Mouse (Mus musculus) MEL (cell line): ENCODE results near the gene Mrm2. TPM values are rescaled to one million over a fixed set of nuclear protein-coding genes. Genes with fewer than 3 reads are reported as not detected.

Experiments used
- DNase-seq: peaks from one replicate; pipeline ENCODE4 v3.0.0; 2011; ENCODE audit warnings: low read depth, low spot score
- H3K27ac ChIP-seq: 2 replicates; pipeline ENCODE4 v1.5.1; 2012; ENCODE audit warnings: low read depth, mild to moderate bottlenecking, control low read depth, low read length, moderate library complexity; ENCODE audit not compliant: control insufficient read depth
- H3K27me3 ChIP-seq, 2 experiments: fragments of 150-350 bp in 1 of 2; sonication (generic) in 1 of 2; 2 replicates each; pipeline ENCODE4 v1.6.1; 2012; ENCODE audit warnings: low read length in 2 of 2, mild to moderate bottlenecking in 2 of 2, improper control_type of control experiment in 1 of 2, moderate library complexity in 1 of 2; ENCODE audit not compliant: insufficient read depth in 2 of 2, control insufficient read depth in 1 of 2
- H3K36me3 ChIP-seq, 2 experiments: 2 replicates each; pipeline ENCODE4 v1.6.1; 2012 to 2014; ENCODE audit warnings: low read length in 2 of 2, improper control_type of control experiment in 1 of 2, inconsistent platforms in 1 of 2, mild to moderate bottlenecking in 1 of 2; ENCODE audit not compliant: insufficient read depth in 2 of 2, control insufficient read depth in 1 of 2
- H3K4me1 ChIP-seq, 2 experiments: fragments of 150-350 bp in 1 of 2; sonication (generic) in 1 of 2; 2 replicates each; pipeline ENCODE4 v1.6.1; 2012; ENCODE audit warnings: low read length in 2 of 2, improper control_type of control experiment in 1 of 2, mild to moderate bottlenecking in 1 of 2; ENCODE audit not compliant: insufficient read depth in 2 of 2, control insufficient read depth in 1 of 2
- H3K4me3 ChIP-seq, 2 experiments: fragments of 150-350 bp in 1 of 2; sonication (generic) in 1 of 2; 2 replicates each; pipeline ENCODE4 v1.5.1; 2012; ENCODE audit warnings: low read depth in 2 of 2, low read length in 2 of 2, mild to moderate bottlenecking in 2 of 2, moderate library complexity in 2 of 2, control low read depth in 1 of 2, improper control_type of control experiment in 1 of 2; ENCODE audit not compliant: control insufficient read depth in 1 of 2, insufficient read depth in 1 of 2
- H3K79me2 ChIP-seq: 2 replicates; pipeline ENCODE4 v1.6.1; 2012; ENCODE audit warnings: mild to moderate bottlenecking, low read length, moderate library complexity; ENCODE audit not compliant: control insufficient read depth, poor library complexity, insufficient read depth
- H3K9ac ChIP-seq: 2 replicates; pipeline ENCODE4 v1.6.1; 2012; ENCODE audit warnings: low read depth, mild to moderate bottlenecking, control low read depth, low read length, moderate library complexity; ENCODE audit not compliant: control insufficient read depth, poor library complexity, severe bottlenecking
- H3K9me3 ChIP-seq: fragments of 150-350 bp; sonication (generic); replicated peaks from 2 replicates; pipeline ENCODE4 v1.6.1; 2012; ENCODE audit warnings: mild to moderate bottlenecking, low read length, improper control_type of control experiment, moderate library complexity; ENCODE audit not compliant: insufficient read depth
- BHLHE40 ChIP-seq: IDR thresholded peaks from 2 replicates; pipeline ENCODE4 v1.6.1; 2012; ENCODE audit warnings: low read depth, mild to moderate bottlenecking, inconsistent platforms, low read length, improper control_type of control experiment, borderline replicate concordance
- CHD1 ChIP-seq: IDR thresholded peaks from 2 replicates; pipeline ENCODE4 v1.6.1; 2012; ENCODE audit warnings: low read depth, mild to moderate bottlenecking, inconsistent platforms, low read length, improper control_type of control experiment
- CHD2 ChIP-seq: IDR thresholded peaks from 2 replicates; pipeline ENCODE4 v1.6.1; 2011; ENCODE audit warnings: low read length, improper control_type of control experiment
- CTCF ChIP-seq, 3 experiments: IDR thresholded peaks in 2 of 3; conservative IDR thresholded peaks in 1 of 3; 2 replicates each; pipeline ENCODE4 v1.5.1; 2011 to 2012; ENCODE audit warnings: low read length in 3 of 3, low read depth in 2 of 3, mild to moderate bottlenecking in 2 of 3, improper control_type of control experiment in 1 of 3, inconsistent platforms in 1 of 3, mixed read lengths in 1 of 3, moderate library complexity in 1 of 3; ENCODE audit not compliant: control insufficient read depth in 1 of 3, insufficient read depth in 1 of 3, poor library complexity in 1 of 3, severe bottlenecking in 1 of 3
- E2F4 ChIP-seq: IDR thresholded peaks from 2 replicates; pipeline ENCODE4 v1.6.1; 2011; ENCODE audit warnings: low read depth, low read length, improper control_type of control experiment, borderline replicate concordance
- ELF1 ChIP-seq: IDR thresholded peaks from 2 replicates; pipeline ENCODE4 v1.6.1; 2014; ENCODE audit warnings: low read depth, mild to moderate bottlenecking, inconsistent platforms, low read length, improper control_type of control experiment, moderate library complexity
- EP300 ChIP-seq, 2 experiments: IDR thresholded peaks; 2 replicates each; pipeline ENCODE4 v1.6.1; 2011; ENCODE audit warnings: improper control_type of control experiment in 2 of 2, low read length in 2 of 2, low read depth in 1 of 2, mild to moderate bottlenecking in 1 of 2
- GABPA ChIP-seq: IDR thresholded peaks from 2 replicates; pipeline ENCODE4 v1.6.1; 2012; ENCODE audit warnings: low read depth, mild to moderate bottlenecking, inconsistent platforms, low read length, improper control_type of control experiment, moderate library complexity
- GATA1 ChIP-seq: IDR thresholded peaks from 2 replicates; pipeline ENCODE4 v1.6.1; 2011; ENCODE audit warnings: low read depth, low read length, improper control_type of control experiment
- HCFC1 ChIP-seq: IDR thresholded peaks from 2 replicates; pipeline ENCODE4 v1.6.1; 2012; ENCODE audit warnings: low read depth, mild to moderate bottlenecking, inconsistent platforms, low read length, improper control_type of control experiment, moderate library complexity
- JUND ChIP-seq: IDR thresholded peaks from 2 replicates; pipeline ENCODE4 v1.6.1; 2011; ENCODE audit warnings: low read depth, mild to moderate bottlenecking, improper control_type of control experiment, low read length
- KAT2A ChIP-seq: conservative IDR thresholded peaks from 2 replicates; pipeline ENCODE4 v1.6.1; 2012; ENCODE audit warnings: low read depth, low read length, improper control_type of control experiment, inconsistent platforms
- MAX ChIP-seq: IDR thresholded peaks from 2 replicates; pipeline ENCODE4 v1.6.1; 2011; ENCODE audit warnings: low read length, improper control_type of control experiment
- MAZ ChIP-seq: IDR thresholded peaks from 2 replicates; pipeline ENCODE4 v1.6.1; 2012; ENCODE audit warnings: low read depth, mild to moderate bottlenecking, inconsistent platforms, low read length, improper control_type of control experiment
- MEF2A ChIP-seq: IDR thresholded peaks from 2 replicates; pipeline ENCODE4 v1.6.1; 2014; ENCODE audit warnings: low read depth, mild to moderate bottlenecking, inconsistent platforms, low read length, improper control_type of control experiment; ENCODE audit not compliant: poor library complexity, insufficient replicate concordance, severe bottlenecking; ENCODE audit errors: extremely low read depth
- MXI1 ChIP-seq: IDR thresholded peaks from 2 replicates; pipeline ENCODE4 v1.6.1; 2011; ENCODE audit warnings: mild to moderate bottlenecking, low read depth, low read length, improper control_type of control experiment
- MYB ChIP-seq: IDR thresholded peaks from 2 replicates; pipeline ENCODE4 v1.6.1; 2011; ENCODE audit warnings: mild to moderate bottlenecking, low read depth, low read length, improper control_type of control experiment
- MYC ChIP-seq: IDR thresholded peaks from 2 replicates; pipeline ENCODE4 v1.6.1; 2011; ENCODE audit warnings: low read depth, mild to moderate bottlenecking, low read length, improper control_type of control experiment, moderate library complexity
- NELFE ChIP-seq: IDR thresholded peaks from 2 replicates; pipeline ENCODE4 v1.6.1; 2011; ENCODE audit warnings: low read depth, low read length, improper control_type of control experiment
- NRF1 ChIP-seq: IDR thresholded peaks from 2 replicates; pipeline ENCODE4 v1.6.1; 2014; ENCODE audit warnings: low read depth, mild to moderate bottlenecking, inconsistent platforms, low read length, improper control_type of control experiment, moderate library complexity; ENCODE audit not compliant: poor library complexity, insufficient read depth, severe bottlenecking
- POLR2A ChIP-seq, 2 experiments: IDR thresholded peaks; 2 replicates each; pipeline ENCODE4 v1.6.1; 2011 to 2012; ENCODE audit warnings: low read length in 2 of 2, mild to moderate bottlenecking in 2 of 2, control low read depth in 1 of 2, improper control_type of control experiment in 1 of 2, low read depth in 1 of 2, moderate library complexity in 1 of 2; ENCODE audit not compliant: control insufficient read depth in 1 of 2, insufficient read depth in 1 of 2, poor library complexity in 1 of 2
- POLR2AphosphoS2 ChIP-seq: IDR thresholded peaks from 2 replicates; pipeline ENCODE4 v1.6.1; 2011; ENCODE audit warnings: low read length, improper control_type of control experiment
- POLR2AphosphoS5 ChIP-seq: IDR thresholded peaks from 2 replicates; pipeline ENCODE4 v1.6.1; 2012; ENCODE audit warnings: low read depth, borderline replicate concordance, mild to moderate bottlenecking, inconsistent platforms, low read length, moderate library complexity, mixed read lengths
- RAD21 ChIP-seq: IDR thresholded peaks from 2 replicates; pipeline ENCODE4 v1.6.1; 2011; ENCODE audit warnings: mild to moderate bottlenecking, low read depth, low read length, improper control_type of control experiment
- SIN3A ChIP-seq: IDR thresholded peaks from 2 replicates; pipeline ENCODE4 v1.6.1; 2012; ENCODE audit warnings: low read length, improper control_type of control experiment, inconsistent platforms
- SMC3 ChIP-seq: IDR thresholded peaks from 2 replicates; pipeline ENCODE4 v1.6.1; 2011; ENCODE audit warnings: low read depth, low read length, improper control_type of control experiment
- TAL1 ChIP-seq: IDR thresholded peaks from 2 replicates; pipeline ENCODE4 v1.6.1; 2012; ENCODE audit warnings: mild to moderate bottlenecking, inconsistent platforms, low read length, moderate library complexity, mixed read lengths
- TBP ChIP-seq: IDR thresholded peaks from 2 replicates; pipeline ENCODE4 v1.8.0; 2011; ENCODE audit warnings: low read depth, low read length, improper control_type of control experiment
- TCF12 ChIP-seq: IDR thresholded peaks from 2 replicates; pipeline ENCODE4 v1.6.1; 2014; ENCODE audit warnings: low read depth, mild to moderate bottlenecking, inconsistent platforms, low read length, improper control_type of control experiment, moderate library complexity
- UBTF ChIP-seq: IDR thresholded peaks from 2 replicates; pipeline ENCODE4 v1.6.1; 2012; ENCODE audit warnings: low read depth, mild to moderate bottlenecking, inconsistent platforms, low read length, improper control_type of control experiment, moderate library complexity, borderline replicate concordance; ENCODE audit not compliant: insufficient read depth
- ZC3H11A ChIP-seq: IDR thresholded peaks from 2 replicates; pipeline ENCODE4 v1.6.1; 2012; ENCODE audit warnings: low read depth, mild to moderate bottlenecking, inconsistent platforms, low read length, improper control_type of control experiment
- ZKSCAN1 ChIP-seq: IDR thresholded peaks from 2 replicates; pipeline ENCODE4 v1.6.1; 2012; ENCODE audit warnings: low read depth, mild to moderate bottlenecking, inconsistent platforms, low read length, improper control_type of control experiment, moderate library complexity
- ZMIZ1 ChIP-seq: IDR thresholded peaks from 2 replicates; pipeline ENCODE4 v1.6.1; 2012; ENCODE audit warnings: low read depth, mild to moderate bottlenecking, inconsistent platforms, low read length, improper control_type of control experiment, moderate library complexity
- ZNF384 ChIP-seq: IDR thresholded peaks from 2 replicates; pipeline ENCODE4 v1.6.1; 2012; ENCODE audit warnings: low read depth, mild to moderate bottlenecking, inconsistent platforms, low read length, improper control_type of control experiment
- polyA plus RNA-seq, 2 experiments: library from polyadenylated mRNA; stranded (reverse) in 1 of 2; unstranded in 1 of 2; fragments of >175 nt in 1 of 2; fragments of >200 nt in 1 of 2; gene quantifications; 2 replicates each; pipeline versions ENCODE4 v1.2.1 to v1.2.4; 2012; ENCODE audit warnings: low replicate concordance in 2 of 2, low read depth in 1 of 2; ENCODE audit not compliant: insufficient read length in 2 of 2, insufficient read depth in 1 of 2, missing spikeins in 1 of 2
- total RNA-seq: library from RNA; depleted of rRNA; stranded (reverse); fragments of 300-350 nt; gene quantifications from 2 replicates; pipeline ENCODE4 v1.2.3, GENCODE M21; 2012; rRNA removed

The Mrm2 gene
- total RNA-seq (12.1 and 14.1 TPM in 2 replicates), polyA plus RNA-seq (10 to 100 TPM in 1 of 2 experiments, not detected in 1; 15.3 TPM)

GRCm38 (mm10) chr5:140331615-140332512 is at the start of gene Mrm2:
Mrm2 (minus strand) TSS chr5:140331898.
- H3K4me1 ChIP-seq, result peaks cover 0 to 3% of the 10 kb centered on the region in 2 experiments; a peak in 1 of 4 replicates

GRCm38 (mm10) chr5:140381156-140381555 is 49.5 kb upstream of the Mrm2 start:
- no peak for DNase-seq

More at GRCm38 (mm10) chr5:140331615-140332512, at the start of gene Mrm2:
- Histone ChIP-seq H3K4me3 (peak within 1 kb of the TSS; percentile 82 to 95), H3K79me2 (peaks cover 6% of the 10 kb centered on the region; the same call in 1 of the 2 replicates), H3K27me3 (no peaks in the 10 kb centered on the region)
- DNase-seq, result peak; percentile 89
- TF ChIP-seq E2F4, result peak; percentile 18; the same call in 1 of the 2 replicates
- no peak; the same call in 1 of the 2 replicates for TF ChIP-seq KAT2A
- no peak for TF ChIP-seq NRF1
- peak; percentile 88 for TF ChIP-seq POLR2AphosphoS2
- no peak for TF ChIP-seq TAL1
- TF ChIP-seq JUND, result no peak
- peak; percentile 81 for TF ChIP-seq ZMIZ1
- TF ChIP-seq SMC3, result peak; percentile 45
- 0 out of 2 replicates have a peak, but pooled peaks have one; percentile 40 for TF ChIP-seq MAZ
- TF ChIP-seq MEF2A, result no peak
- TF ChIP-seq MYC, result peak; percentile 92
- peak; percentile 86 to 98 (median 87) for TF ChIP-seq CTCF (IDR thresholded peaks at IDR 0.05 in 2 of 3, conservative IDR thresholded peaks at IDR 0.05 in 1 of 3; ENCODE audit: control insufficient read depth in 1 of 3, insufficient read depth in 1 of 3, low read depth in 2 of 3, low read length in 3 of 3, poor library complexity in 1 of 3, severe bottlenecking in 1 of 3)
- TF ChIP-seq HCFC1, result peak; percentile 78
- no peak for TF ChIP-seq CHD2
- peak; percentile 93 for TF ChIP-seq NELFE
- no peak for TF ChIP-seq UBTF
- no peak for TF ChIP-seq BHLHE40
- TF ChIP-seq EP300 (IDR thresholded peaks at IDR 0.05; ENCODE audit: low read depth in 1 of 2, low read length in 2 of 2), result no peak
- TF ChIP-seq RAD21, result peak; percentile 30
- TF ChIP-seq TCF12, result 0 out of 2 replicates have a peak, but pooled peaks have one; percentile 28
- TF ChIP-seq POLR2A (IDR thresholded peaks at IDR 0.05; ENCODE audit: control insufficient read depth in 1 of 2, insufficient read depth in 1 of 2, low read depth in 1 of 2, low read length in 2 of 2, poor library complexity in 1 of 2), result peak; percentile 72 to 94; a peak in 3 of 4 replicates
- peak; percentile 63; the same call in 1 of the 2 replicates for TF ChIP-seq CHD1
- peak; percentile 83 for TF ChIP-seq MXI1
- peak; percentile 81 for TF ChIP-seq MAX
- TF ChIP-seq ZNF384, result peak; percentile 71
- peak; percentile 61 for TF ChIP-seq TBP
- TF ChIP-seq, all 39 proteins: peak for 17
- peak within 1 kb of the TSS; percentile 86 for H3K27ac ChIP-seq
- H3K9ac ChIP-seq, result peak within 1 kb of the TSS; percentile 92
- H3K9me3 ChIP-seq, result no peaks in the 10 kb centered on the region
- peaks cover 0 to 4% of the 10 kb centered on the region in 2 experiments; a peak in 2 of 4 replicates for H3K36me3 ChIP-seq

More at GRCm38 (mm10) chr5:140381156-140381555, 49.5 kb upstream of the Mrm2 start:
- Histone ChIP-seq H3K4me1 (peaks cover 0 to 20% of the 10 kb centered on the region in 2 experiments; a peak in 3 of 4 replicates), H3K4me3 (no peak overlapping the region), H3K27ac (no peak overlapping the region), H3K9ac (no peak overlapping the region), H3K36me3 (peaks cover 0 to 16% of the 10 kb centered on the region in 2 experiments; a peak in 2 of 4 replicates), H3K27me3 (no peaks in the 10 kb centered on the region), H3K9me3 (no peaks in the 10 kb centered on the region), H3K79me2 (peaks cover 9% of the 10 kb centered on the region)
- no peak for TF ChIP-seq UBTF
- no peak for TF ChIP-seq SIN3A
- TF ChIP-seq ZKSCAN1, result no peak
- TF ChIP-seq POLR2A (IDR thresholded peaks at IDR 0.05; ENCODE audit: control insufficient read depth in 1 of 2, insufficient read depth in 1 of 2, low read depth in 1 of 2, low read length in 2 of 2, poor library complexity in 1 of 2), result no peak
- TF ChIP-seq MYB, result no peak
- no peak for TF ChIP-seq GATA1
- no peak for TF ChIP-seq RAD21
- TF ChIP-seq SMC3, result no peak
- no peak for TF ChIP-seq POLR2AphosphoS2
- TF ChIP-seq MYC, result no peak
- no peak for TF ChIP-seq POLR2AphosphoS5
- no peak for TF ChIP-seq GABPA
- TF ChIP-seq EP300 (IDR thresholded peaks at IDR 0.05; ENCODE audit: low read depth in 1 of 2, low read length in 2 of 2), result no peak
- TF ChIP-seq NELFE, result no peak
- TF ChIP-seq ELF1, result no peak
- TF ChIP-seq JUND, result no peak
- no peak for TF ChIP-seq ZC3H11A
